Mouse (Mus musculus) cortical plate, adult 2 months (tissue): Measurements from ENCODE around the gene Kcnj1. TPM values are rescaled to one million over a fixed set of nuclear protein-coding genes. Genes with fewer than 3 reads are reported as not detected.

Source experiments
- H3K27ac ChIP-seq: fragments of 200-500 bp; 2 replicates; pipeline ENCODE4 v1.5.1; 2012; ENCODE audit warnings: low read length, control low read depth, inconsistent platforms; ENCODE audit not compliant: insufficient read depth
- H3K4me1 ChIP-seq: fragments of 200-500 bp; 2 replicates; pipeline ENCODE4 v1.6.1; 2011; ENCODE audit warnings: low read length; ENCODE audit not compliant: control insufficient read depth, insufficient read depth
- H3K4me3 ChIP-seq: fragments of 200-500 bp; 2 replicates; pipeline ENCODE4 v1.5.1; 2011; ENCODE audit warnings: mild to moderate bottlenecking, low read length, control low read depth; ENCODE audit not compliant: insufficient read depth
- CTCF ChIP-seq: fragments of 200-500 bp; IDR thresholded peaks from 2 replicates; pipeline ENCODE4 v1.5.1; 2011; ENCODE audit warnings: mild to moderate bottlenecking, control low read depth, low read length; ENCODE audit not compliant: insufficient read depth; ENCODE audit errors: extremely low read depth
- POLR2A ChIP-seq: fragments of 200-500 bp; IDR thresholded peaks from 2 replicates; pipeline ENCODE4 v1.6.1; 2011; ENCODE audit warnings: mild to moderate bottlenecking, low read length, control low read depth; ENCODE audit not compliant: insufficient read depth; ENCODE audit errors: extremely low read depth
- polyA plus RNA-seq: library from polyadenylated mRNA; depleted of rRNA; stranded (reverse); fragments of >200 nt; gene quantifications from 2 replicates; pipeline ENCODE4 v1.2.3, GENCODE M21; 2012; rRNA removed

The Kcnj1 gene
- polyA plus RNA-seq, 1 experiment = not detected

- Histone ChIP-seq H3K4me1 (no peaks in the 10 kb centered on the region), H3K27ac (no peak overlapping the region), H3K4me3 (no peak overlapping the region)
- TF ChIP-seq CTCF (no peak), POLR2A (no peak)
Observed at GRCm38 (mm10) chr9:32443817-32444216, 71.5 kb downstream of the Kcnj1 start.

GRCm38 (mm10) chr9:32444453-32445201 lies 72.3 kb downstream of the Kcnj1 start:
- Histone ChIP-seq H3K4me1 (no peaks in the 10 kb centered on the region), H3K4me3 (no peak overlapping the region), H3K27ac (no peak overlapping the region)
- TF ChIP-seq POLR2A (no peak), CTCF (no peak)

- Histone ChIP-seq H3K27ac (no peak overlapping the region), H3K4me3 (no peak overlapping the region), H3K4me1 (no peaks in the 10 kb centered on the region)
- TF ChIP-seq CTCF = peak; percentile 23; the same call in 1 of the 2 replicates
- TF ChIP-seq POLR2A = no peak
Observed at GRCm38 (mm10) chr9:32445789-32446188, 73.5 kb downstream of the Kcnj1 start.

- H3K4me1 ChIP-seq = no peaks in the 10 kb centered on the region
- no peak overlapping the region for H3K4me3 ChIP-seq
- H3K27ac ChIP-seq = no peak overlapping the region
- TF ChIP-seq CTCF (no peak), POLR2A (no peak)
Observed at GRCm38 (mm10) chr9:32448766-32449165, 76.5 kb downstream of the Kcnj1 start.

Other genes starting within 250 kb of the Kcnj1 start
- gene Kcnj5, start 28.1 kb upstream of the Kcnj1 start, polyA plus RNA-seq = 0.32 and 0.42 TPM in 2 replicates
- gene Fli1, start 170.4 kb downstream of the Kcnj1 start, polyA plus RNA-seq = 3.0 and 3.7 TPM in 2 replicates